Mouse (Mus musculus) G1E-ER4 (cell line): ENCODE results near the gene Spz1. TPM values are rescaled to one million over a fixed set of nuclear protein-coding genes. Genes with fewer than 3 reads are reported as not detected.

Experiments used
- GATA1 ChIP-seq: IDR thresholded peaks from one replicate; pipeline ENCODE4 v1.8.0; 2012; ENCODE audit warnings: low read length, inconsistent platforms
- polyA plus RNA-seq: library from polyadenylated mRNA; stranded (reverse); fragments of >175 nt; gene quantifications from 2 replicates; pipeline ENCODE4 v1.2.3, GENCODE M21; 2012

Spz1 gene
- not detected in 2 replicates for polyA plus RNA-seq

DNA sequence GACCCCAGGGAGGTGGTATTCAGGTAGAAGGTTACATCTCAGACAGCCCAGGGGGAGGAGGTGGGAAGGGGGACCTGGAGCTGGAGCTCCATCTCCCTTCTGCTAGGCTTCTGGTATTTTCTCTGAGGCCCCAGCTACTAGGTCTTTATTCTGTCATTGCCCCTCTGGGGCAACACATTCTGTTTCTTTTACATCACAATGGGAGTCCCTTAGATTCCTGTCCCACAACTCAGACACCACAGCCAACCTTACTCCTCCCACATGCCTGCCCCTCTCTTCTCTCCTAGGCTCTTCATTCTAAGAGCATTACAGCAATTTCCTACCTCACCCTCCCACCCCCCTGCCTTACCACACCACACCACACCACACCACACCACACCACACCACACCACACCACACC, at the start of gene Spz1:
Gene Spz1, minus strand, starts transcription at position 101 of the 400 bp plus-strand sequence.
- no peak for TF ChIP-seq GATA1

DNA sequence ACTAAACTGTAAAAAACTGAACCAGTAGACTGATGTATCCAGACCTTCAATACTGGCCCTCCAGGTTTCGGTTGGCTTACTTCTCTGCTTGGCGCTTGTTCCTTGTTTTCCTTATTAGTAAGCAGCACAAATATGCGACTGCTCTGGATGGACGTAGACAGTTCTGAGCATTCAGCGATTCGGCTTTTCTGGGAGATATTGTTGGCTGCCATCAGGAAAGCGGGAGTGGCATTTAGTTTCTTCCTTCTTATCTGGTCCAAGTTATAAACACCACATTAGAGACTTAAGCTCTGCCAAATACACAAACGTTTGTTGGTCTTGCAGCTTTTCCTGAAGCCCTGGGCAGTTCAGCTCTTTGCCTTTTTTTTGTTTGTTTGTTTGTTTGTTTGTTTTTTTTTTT, 40.5 kb upstream of the Spz1 start:
- no peak for TF ChIP-seq GATA1

DNA sequence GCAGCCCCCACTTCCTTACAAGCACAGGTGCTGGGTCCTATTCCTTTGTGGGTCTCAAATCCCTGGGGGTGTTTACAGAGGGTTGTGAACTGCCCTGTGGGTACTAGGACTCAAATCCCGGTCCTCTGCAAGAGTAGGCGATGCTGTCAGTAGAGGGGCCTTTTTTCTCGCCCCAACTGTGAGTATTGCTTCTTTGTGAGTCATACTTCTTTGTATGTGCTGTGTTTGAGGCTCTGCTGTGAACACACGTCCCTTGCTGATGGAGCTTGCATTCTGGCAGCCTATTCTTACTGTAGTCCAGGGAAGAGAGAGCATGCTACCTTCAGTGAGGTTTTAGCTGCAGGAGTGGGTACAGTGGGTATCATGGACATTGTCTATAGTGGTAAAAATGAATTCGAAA, 39.2 kb upstream of the Spz1 start:
- no peak for TF ChIP-seq GATA1

DNA sequence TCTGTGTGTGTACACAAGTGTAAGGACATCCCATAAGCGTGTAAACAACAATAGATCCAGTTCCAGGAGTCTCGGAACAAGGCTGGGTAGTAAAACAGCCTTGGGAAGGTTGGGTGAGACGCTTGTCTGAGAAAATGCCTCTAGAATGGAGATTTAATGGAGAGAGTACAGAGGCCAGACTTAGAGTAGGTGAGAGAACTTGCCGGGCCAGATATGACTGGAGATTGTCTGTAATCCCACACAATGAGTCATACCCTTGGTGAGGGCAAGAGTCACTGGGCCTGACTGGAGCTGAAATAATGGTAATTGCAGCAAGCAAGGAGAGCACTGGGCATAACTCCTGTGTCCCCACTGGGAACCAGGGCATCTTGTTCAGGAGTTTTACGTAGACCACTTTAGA, 37.1 kb upstream of the Spz1 start:
- no peak for TF ChIP-seq GATA1

DNA sequence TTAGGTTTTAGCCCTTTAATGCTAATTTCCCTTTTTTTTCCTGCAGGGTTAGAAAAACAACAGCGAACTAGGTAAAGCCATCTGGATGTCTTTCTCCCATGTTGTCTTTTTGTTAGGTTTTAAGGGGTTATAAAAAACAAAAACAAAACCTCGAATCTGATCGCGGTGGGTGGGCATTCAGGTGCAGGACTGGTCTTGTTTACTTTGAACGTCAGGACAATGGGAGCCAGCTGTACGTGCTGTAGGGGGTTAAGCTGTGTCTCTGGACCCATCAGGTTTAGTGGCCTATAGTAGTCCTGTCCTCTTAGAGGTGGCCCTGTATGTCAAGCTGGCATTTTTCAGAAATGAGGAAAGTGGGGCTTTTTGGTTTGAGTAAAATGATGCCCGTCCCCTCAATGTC, 35.9 kb upstream of the Spz1 start:
- no peak for TF ChIP-seq GATA1

DNA sequence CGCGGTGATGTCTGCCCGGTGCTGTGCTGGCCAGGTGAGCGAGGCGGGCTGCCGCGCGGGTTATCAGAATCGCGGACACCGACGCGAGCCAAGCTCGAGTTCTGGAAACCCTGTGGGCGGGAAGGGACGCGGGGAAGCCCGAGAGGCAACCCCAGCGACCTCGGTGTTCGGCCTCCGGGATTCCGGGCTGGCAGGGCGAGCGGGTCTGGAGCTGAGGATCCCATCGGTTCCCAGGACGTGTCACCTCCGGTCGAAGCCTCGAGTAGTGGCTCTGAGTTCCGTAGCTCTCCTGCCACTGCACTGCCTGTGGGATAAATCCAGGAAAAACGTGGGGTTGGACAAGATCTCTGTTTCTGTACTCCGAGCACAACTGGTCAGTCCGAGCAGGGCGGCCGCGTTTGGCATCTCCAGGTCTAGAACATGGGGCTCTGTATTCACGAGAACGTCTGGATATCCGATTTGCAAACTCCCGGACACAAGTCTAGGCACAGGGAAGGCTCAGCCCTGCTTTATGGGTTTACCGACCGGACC, 35.3 kb upstream of the Spz1 start:
- TF ChIP-seq GATA1, result no peak

DNA sequence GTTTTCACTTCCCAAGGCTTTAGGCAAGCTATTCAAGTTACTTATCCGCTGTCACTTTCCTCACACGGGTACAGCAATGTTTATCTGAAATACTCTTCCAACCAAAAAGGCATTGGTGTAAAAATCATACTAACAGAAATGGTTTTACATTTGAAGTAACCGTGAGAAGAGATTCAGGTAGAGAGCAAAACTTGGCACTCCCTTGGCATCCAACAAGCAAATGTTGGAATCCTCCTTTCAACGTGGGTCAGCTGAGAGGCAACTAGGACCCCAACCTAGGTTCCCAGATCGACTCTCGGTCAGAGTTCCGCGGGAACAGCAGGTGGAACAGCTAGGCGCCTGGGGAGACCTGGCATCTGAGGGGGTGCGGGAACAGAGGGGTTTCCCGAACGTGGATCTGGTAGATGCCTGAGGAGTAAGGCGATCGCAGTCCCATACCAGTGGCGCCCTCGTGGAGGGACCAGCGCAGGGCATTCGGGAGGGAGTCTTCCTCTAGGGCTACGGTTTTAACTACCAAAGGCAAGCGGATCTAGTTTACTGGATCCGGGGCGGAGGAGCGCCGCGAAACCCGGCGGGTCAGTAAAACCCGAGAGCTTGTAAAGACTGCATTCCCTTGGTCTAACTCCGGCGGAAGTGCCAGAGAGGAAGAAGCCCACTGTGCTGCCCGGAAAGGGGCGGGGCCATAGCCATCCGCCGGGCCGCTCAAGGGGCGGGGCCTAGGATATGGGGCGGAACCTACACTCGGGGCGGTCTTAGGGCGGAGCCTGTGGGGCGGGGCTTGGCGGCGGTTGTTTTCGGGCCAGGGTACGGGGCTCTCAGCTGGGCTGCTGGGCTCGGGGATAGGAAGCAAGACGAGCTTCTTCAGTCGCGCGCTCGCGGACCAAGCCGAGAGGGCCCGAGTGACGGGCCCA, 34.6 kb upstream of the Spz1 start, which contains the start of gene Serinc5:
Gene Serinc5, plus strand, starts transcription at position 781 of the 911 bp plus-strand sequence.
- no peak for TF ChIP-seq GATA1

DNA sequence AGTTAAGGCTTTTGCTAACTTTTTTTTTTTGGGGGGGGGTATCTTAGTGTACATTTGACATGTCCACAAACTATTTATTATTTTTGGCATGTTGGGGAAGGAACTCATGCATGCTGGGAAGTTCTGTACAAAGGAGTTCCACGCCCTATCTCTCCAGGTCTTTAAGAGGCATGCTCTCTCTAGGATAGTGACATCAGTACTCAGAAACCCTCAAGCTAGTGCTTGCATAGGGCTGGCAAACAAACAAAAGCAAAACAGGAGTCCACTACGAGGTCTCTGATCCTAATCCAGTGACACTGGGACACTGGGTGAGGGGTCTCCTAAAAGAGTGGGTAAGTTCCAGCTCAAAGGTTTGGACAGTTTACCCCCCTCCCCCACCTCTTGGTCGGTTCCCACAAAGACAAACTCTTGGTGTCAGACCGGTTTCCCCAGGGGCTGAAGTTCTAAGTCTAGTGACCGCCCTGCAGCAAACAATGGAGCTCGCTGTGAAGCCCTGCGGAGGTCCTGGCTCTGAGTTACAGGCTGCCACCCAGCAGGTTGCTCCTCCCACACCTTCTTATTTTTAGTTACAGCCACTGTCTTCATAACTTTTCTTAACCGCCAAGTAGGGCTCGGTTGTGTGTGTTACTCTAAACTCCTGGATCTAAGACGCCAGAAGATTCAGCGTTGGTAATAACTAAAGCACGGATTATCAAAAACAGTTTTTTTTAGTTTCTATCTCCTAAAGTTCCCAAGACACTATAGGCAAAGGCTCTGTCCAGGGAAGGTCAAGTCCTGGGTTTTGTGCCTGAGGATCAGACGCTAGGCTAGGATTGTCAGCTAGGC, 33.7 kb upstream of the Spz1 start:
- TF ChIP-seq GATA1, result no peak

DNA sequence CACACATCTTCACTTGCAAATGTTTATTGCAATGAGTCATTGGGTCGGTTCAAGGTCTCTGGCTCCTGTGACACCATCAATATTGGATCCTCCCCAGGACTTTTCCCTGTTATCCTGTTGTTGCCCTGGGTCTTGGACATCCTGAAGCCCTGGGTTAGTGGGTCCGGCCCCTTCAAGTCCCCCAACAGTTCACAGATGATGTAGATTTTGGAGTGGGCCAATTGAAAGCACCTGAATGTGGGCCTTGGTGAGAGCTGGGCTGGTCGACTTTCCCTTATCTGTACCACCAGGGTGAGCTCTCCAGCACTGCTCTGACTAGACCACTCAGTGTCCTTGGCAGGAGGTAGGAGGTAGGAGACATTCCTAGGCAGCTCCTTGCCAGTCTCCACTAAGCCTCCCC, 19.5 kb upstream of the Spz1 start:
- TF ChIP-seq GATA1, result no peak

DNA sequence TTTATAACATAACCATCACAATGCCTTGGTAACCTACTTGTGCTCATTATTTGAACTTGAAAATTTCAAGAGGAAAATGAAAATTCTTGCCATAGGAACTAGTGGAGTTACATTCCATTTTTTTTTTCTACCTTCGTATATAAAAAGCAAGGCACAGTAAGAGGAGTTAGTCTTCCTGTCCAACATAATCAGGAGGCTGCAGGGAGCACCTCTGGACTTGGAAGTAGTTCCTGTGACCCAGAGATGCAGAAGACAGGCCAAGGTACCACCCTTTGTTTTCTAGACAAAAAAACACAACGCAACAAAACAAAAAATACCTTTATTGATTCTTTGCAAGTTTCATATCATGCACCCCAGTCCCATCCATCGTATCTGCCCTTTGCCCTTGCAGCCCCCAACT, 18.9 kb upstream of the Spz1 start:
- no peak for TF ChIP-seq GATA1

DNA sequence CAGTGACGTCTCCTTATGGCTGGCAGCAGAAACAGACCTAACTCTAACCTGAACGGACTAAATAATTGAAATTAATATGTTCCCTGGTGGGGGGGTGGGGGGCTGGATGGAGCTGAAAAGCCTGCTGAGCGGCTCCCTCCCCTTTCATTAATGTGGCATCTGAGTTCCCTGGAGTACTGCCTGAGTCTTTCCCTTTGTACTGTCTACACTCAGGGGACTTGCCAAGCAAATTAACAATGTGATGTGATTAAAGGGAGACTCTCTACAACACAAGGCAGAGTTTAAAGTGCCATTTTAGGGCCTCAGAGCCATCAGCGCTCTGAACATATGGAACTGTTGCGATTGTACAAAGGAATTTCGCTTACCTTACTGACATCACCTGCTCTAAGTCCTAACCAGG, 18.5 kb upstream of the Spz1 start:
- TF ChIP-seq GATA1, result no peak

DNA sequence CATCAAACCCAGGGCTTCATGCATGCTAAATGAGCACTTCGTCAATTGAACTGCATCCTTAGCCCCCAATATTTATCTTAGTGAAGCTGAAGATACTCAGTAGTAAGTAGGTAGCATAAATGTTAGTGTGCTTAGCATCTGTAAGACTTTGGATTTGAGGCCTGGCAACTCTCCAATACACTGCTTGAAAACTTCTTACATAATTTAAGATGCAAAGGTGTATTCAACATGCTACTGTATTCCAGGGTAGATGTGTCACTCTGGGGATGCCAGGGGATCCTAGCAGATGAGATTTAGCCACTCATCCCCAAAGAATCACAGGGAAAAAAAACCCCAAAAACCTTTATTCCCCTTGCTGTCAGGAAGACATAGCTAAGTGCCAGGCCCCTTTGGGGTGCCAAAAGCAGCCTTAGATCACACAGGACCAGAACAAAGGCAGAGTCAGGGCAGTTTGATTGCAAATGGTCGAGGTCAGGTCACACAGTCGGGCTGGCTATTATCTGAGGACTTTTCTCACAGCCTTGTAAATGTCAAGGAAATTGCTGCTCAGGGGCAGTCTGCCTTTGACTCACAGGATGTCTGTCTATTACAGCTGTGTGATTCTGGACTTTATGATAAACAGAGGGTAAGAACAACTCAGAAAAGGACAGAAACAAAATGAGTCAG, 17.9 kb upstream of the Spz1 start:
- TF ChIP-seq GATA1, result no peak

DNA sequence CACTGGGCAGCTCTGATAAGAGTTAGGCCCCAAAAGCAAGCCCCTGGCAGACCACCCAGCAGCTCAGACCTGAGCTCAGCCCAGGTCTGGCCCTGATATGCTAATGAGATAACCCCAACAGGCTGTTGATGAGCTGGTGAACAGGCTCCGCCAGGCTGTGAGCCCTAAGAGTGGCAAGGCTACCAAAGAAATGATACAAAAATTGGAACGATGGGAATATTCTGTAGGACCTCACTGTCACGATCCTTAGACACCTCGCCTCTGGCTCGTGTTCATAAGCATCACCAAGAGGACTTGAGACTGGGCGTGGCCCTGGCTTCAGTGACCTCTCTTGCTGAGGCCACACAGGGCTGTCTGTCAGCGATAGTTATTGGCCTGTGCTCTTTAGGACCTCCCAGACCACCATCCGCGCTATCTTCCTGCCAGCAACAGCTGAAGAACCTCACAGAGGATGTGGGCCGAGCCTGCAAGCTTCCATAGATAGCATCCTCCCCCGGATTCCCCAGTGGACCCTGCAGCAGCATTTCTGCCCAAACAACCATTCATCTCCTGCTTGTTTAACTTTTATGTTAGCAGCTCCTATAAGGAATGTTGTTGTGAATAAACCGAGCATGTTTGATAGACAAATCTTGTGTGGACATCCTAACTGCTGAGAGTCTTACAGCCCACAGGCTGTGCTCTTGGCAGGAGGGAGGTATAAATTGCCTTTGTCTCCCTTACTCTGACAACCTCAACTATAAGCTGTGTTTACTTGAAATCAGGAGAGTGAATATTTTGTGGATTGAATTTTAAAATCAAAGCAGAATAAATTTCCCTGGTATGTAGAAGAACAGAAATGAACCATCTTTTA, 17.0 kb upstream of the Spz1 start:
- peak; percentile 4 for TF ChIP-seq GATA1

DNA sequence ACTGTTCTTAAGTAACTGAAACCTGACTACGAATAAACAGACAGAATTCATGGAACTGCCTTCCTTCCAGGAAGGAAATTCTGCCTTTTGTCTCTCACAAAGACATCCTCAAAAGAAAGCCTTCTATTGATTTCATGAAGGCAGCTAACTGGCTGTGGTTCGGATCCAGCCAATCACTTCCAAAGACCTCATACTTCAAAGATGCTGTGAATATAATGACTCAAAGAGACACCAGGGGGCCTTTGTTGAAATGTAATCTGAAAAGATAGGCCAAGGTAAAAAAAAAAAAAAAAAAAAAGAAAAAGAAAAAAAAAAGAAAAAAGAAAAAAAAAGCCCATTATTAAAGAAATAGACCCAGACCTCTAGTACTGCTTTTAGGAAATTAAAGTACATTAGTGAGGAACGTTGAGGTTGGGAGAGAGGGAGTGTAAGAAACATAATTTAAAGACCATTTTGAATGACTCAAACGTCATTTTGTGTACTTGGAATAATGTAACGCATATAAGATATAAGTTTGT, 16.4 kb upstream of the Spz1 start:
- no peak for TF ChIP-seq GATA1
